Mouse (Mus musculus): Measurements from ENCODE around the gene Tmem102.

GRCm38 (mm10) chr11:69795983-69796435 lies 9.4 kb downstream of the Tmem102 start:
- TF ChIP-seq CTCF (IDR thresholded peaks at IDR 0.05; ENCODE audit: control insufficient read depth, insufficient read depth, insufficient read length) = no peak
- TF ChIP-seq MYOD1 (IDR thresholded peaks at IDR 0.05; ENCODE audit: control insufficient read depth, insufficient read length, low read depth) = no peak
- TF ChIP-seq CEBPB (IDR thresholded peaks at IDR 0.05; ENCODE audit: low read depth) = no peak
- no peak for TF ChIP-seq MYOG (IDR thresholded peaks at IDR 0.05; ENCODE audit: control insufficient read depth, extremely low read depth, insufficient read length)
- TF ChIP-seq USF1 (IDR thresholded peaks at IDR 0.05; ENCODE audit: low read depth) = no peak
- TF ChIP-seq FOSL1 (IDR thresholded peaks at IDR 0.05; ENCODE audit: insufficient read depth, low read length, poor library complexity, severe bottlenecking) = no peak

All from C2C12 (cell line).